Mouse (Mus musculus) ES-Bruce4 (cell line): Measurements from ENCODE around the gene Stum.

Source experiments
- CTCF ChIP-seq: IDR thresholded peaks from one replicate; pipeline ENCODE4 v1.8.1; 2011; ENCODE audit warnings: low read depth, low read length
- EP300 ChIP-seq: IDR thresholded peaks from 2 replicates; pipeline ENCODE4 v1.6.1; 2011; ENCODE audit warnings: low read depth, low read length; ENCODE audit not compliant: insufficient read depth
- POLR2A ChIP-seq: IDR thresholded peaks from one replicate; pipeline ENCODE4 v1.8.1; 2011; ENCODE audit warnings: low read length; ENCODE audit not compliant: insufficient read depth

DNA sequence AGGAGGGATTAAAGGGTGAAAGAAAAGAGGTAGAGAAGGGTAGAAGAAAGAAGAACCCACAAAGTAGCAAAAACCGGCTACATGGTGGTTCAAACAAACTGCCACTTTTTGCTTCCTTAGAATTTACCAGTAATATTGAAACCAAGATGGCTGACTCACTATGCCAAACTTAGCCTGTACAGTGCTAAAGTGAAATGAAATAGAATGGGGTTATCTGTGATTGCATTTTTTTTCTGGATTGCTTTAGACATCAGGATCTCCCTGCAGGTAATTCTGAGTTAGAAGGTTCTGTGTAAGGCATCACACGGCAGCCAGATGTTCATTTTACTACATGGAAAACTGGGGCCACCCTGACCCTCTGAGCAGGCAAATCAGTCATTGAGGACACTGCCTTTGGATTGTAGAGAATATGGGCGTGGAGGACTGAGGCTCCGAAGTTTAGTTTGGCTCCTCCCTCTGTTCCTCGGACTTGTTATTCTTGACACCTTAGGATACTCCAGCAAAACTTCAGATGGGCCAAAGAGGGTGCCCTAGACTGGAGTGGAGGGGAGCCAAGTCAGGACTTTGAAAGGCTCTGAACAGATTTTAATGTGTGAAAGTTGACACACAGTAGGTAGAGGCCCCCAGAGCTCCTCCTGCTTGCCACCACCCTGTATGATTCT lies 91.0 kb downstream of the Stum start:
- no peak for TF ChIP-seq CTCF
- no peak for TF ChIP-seq POLR2A
- TF ChIP-seq EP300, result no peak
